Mouse (Mus musculus): ENCODE measurements around the gene Foxn2.

Foxn2 gene

DNA sequence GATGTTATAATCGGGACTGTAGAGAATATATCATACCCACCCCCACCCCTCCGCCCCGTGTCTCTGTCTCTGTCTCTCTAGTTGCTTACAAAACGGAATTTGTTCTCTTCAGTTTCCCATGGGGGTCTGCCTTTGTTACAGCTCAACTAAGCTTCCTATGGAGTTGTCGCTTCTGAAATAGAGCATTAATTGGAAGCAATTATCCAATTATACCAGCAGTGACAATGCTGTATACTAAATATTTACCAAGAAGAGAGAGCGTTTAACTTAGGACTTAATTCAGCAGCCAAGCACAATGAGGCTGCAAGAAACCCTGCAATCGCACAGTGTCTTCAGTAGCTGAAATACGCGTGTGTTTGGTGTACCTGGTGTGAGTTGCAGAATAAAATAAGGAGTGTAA is 53.0 kb downstream of the Foxn2 start:
- WGBS, result 63% methylated on average over 9 of the region's 9 CpGs

- 25% methylated on average over 14 of the region's 14 CpGs for WGBS
Measured at GRCm38 (mm10) chr17:88494121-88494771, 53.7 kb downstream of the Foxn2 start.

- WGBS, result 40% methylated on average over 10 of the region's 10 CpGs
Measured at GRCm38 (mm10) chr17:88494772-88495132, 54.2 kb downstream of the Foxn2 start.

DNA sequence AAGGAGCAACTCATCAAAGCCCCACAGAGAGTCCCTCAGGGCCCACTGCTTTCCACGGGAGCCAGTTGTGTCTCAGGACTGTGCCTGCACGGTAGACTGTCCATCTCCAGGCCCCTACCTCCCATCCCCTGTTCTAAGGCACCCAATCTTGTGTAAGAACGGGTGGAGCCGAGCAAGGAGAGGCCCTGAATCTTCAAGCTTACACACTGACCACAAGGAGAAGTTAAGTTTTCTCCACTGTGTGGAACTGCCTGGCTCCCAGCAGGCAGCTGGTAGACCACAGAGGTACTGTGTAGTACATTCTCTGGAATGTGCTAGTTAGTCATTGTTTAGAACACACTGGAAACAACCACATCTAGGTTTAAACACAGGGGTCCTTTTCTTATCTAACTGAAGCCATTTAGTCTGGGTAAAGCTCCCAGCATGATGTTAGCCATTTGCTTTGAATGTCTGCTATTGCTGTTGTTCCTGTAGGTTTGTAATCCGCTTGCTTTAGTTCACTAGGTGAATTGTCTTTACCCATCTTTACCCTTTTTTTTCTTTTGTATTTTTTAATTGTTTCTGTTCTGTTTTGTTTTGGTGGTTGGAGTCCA is 57.7 kb downstream of the Foxn2 start:
- 95% methylated on average over 5 of the region's 5 CpGs for WGBS

DNA sequence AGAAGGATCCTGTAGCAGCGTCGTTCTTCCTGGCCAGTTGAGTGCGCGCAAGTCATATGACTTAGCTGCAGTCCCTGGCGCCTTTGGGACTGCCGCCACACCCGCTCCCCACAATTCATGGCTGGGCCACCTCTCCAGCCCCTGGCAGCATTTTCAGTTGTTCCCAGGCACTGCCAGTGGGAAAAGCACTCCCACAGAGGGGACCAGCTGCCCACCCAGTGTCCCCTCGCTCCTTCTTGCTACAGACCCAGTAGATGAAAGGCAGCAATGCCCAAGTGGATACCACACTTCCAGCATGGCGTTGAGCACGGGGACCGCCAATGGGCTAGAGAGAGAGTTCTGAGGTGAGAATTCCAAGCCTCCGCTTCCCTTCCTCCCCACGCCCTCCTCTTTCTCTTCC is 63.5 kb downstream of the Foxn2 start:
- 91% methylated on average over 13 of the region's 13 CpGs for WGBS

DNA sequence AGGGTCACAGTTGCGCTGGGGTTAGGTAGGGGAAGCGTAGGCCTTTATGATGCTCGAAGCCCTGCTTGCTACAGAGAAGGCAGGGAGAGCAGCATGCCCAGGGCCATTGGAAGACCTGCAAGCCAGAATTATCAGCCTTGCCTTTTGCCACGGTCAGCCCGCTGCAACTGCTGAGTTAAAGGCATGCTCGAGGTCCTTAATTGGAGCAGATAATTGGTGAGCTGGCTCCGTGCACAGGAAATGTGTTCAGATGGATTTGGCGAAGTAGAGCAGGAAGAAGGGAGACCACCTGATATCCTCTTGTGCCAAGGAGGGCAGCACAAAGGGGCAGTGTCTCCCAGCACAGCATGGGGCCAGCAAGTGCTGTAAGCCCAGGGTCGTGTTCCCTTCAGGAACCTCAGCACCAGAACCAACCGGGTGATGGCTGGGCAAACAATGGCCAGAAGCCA is 64.8 kb downstream of the Foxn2 start:
- 58% methylated on average over 10 of the region's 10 CpGs for WGBS

DNA sequence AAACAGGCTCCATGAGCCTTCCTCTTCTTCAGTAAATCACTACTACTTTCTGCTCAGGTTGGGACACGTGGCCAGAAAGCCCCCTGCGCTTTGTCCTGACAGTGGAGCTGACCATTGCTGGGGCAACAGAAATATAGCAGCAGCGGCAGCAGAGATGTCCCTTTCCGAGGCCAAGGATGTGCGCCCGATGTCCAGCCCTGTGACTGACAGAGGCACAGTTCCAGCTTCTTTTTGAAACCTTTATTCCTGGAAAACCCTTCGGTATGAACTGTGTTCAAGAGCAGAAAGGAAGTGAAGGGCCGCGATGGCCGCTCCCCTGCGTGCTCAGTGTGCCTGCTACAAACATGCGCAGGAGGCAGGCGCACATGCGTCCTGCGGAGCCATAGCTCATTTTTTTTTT is 65.4 kb downstream of the Foxn2 start:
- WGBS, result 86% methylated on average over 15 of the region's 15 CpGs

DNA sequence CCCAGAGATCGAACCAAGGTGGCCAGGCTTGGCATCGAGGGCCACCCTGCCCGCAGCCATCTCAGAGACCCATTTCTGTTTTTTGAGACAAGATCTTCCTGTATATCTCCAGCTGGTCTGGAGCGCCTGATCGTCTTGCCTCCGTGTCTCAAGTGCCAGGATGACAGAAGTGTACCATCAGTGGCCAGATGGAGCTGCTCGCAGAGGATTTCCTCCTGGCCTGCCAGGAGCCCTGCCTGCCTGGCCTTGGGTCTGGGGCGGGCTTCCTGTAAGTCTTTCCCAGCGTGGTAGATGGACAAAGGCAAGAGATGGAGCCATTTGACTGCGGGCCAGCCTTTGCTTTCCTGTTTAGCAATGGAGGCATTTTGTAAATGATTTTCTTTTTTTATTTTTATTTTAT is 66.9 kb downstream of the Foxn2 start:
- WGBS, result 63% methylated on average over 10 of the region's 10 CpGs

- WGBS, result 60% methylated on average over 12 of the region's 12 CpGs
Measured at GRCm38 (mm10) chr17:88508846-88509508, 68.5 kb downstream of the Foxn2 start.

DNA sequence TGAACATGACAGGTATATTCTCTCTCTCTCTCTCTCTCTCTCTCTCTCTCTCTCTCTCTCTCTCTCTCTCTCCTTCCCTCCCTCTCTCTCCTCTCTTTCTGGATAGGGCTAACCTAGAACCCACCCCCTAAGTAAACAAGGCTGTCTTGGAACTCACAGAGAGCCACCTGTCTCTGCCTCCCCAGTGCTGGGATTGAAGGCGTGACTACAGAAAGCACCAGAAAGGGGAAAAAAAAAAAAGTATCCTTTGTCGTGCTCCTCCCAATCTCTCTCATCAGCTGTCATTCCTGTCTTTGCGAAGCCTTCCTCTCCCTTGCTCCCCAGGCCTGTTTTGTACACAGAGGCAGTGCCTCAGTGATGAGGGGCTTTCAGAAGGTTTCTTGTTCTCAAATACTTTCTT is 69.5 kb downstream of the Foxn2 start:
- 92% methylated on average over 3 of the region's 3 CpGs for WGBS

GRCm38 (mm10) chr17:88511095-88511551 is 70.6 kb downstream of the Foxn2 start:
- 22% methylated on average over 10 of the region's 10 CpGs for WGBS

DNA sequence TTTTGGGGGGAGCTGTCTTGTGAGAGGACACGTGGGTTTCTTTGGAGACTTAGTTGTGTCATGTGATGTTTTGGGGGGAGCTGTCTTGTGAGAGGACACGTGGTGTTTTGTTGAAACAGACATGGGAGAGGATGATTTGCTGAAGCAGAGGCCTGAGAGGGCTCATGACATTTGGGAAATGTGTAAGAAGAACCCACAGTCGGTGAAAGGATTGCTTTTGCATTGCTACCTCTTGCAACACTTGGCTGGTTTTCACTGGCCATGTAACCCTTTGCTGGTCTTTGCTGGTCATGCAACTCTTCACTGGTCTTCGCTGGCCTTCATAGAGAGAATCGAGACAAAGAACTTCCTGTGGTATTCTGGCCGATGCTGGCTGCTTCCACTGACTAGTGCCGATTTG is 76.0 kb downstream of the Foxn2 start:
- WGBS, result 67% methylated on average over 7 of the region's 7 CpGs

DNA sequence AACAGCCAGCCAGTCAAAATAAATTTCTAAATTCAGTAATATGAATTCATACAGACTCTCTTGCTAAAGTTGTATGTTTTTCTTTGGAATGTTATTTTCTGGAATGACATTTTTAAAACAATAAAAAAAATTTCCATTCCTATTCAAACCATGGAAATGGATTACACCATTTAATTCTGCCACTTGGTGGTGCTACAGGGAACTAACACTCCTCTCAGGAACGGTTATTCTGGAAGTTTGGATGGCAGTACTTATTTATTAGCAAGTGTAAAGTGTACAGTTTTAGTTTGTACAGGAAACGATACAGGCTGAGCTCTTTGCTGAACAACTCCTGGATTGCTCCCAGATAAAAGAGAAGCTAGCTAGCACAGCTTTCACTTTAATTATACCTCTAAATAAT is 87.3 kb downstream of the Foxn2 start:
- WGBS, result 1% methylated on average over 2 of the region's 2 CpGs

DNA sequence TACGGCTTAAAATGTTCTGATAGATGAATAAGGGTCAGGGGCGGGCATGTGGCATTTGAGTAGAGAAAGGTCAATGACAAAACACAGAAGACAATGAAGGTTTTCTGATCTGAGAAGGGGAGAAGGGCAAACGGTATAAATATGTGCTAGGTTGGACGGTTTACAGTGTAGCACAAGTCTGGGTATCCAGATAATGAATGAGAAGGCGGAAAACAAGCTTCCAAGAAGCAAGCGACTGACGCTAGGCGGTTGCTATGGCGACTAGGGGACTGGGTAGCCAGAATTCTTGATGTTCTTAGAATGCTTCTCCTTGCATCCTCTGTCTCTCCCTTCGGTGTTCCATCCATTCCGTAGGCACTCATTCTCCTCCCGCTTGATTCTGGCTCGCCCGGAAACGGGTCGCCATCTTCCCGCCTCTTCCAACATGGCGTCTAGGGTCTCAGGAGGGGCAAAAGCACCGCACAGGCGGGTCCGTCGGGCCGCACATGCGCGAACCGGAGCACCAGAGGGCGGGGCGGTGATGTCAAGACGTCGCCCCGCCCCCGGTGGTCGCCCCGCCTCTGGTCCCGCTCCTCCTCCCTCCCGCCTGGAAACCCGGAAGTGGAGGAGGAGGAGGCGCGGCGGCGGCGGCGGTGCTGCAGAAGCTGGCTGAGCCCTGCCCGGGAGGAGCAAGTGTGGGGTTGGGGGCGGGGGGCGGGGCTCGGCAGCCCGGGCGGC is 89.2 kb downstream of the Foxn2 start, which contains the start of gene Ppp1r21:
Gene Ppp1r21 (plus strand): TSS at position 600 of the 717 bp plus-strand sequence.
- 4% methylated on average over 49 of the region's 49 CpGs for WGBS

- 1% methylated on average over 14 of the region's 14 CpGs for WGBS
Measured at GRCm38 (mm10) chr17:88530236-88530619, 89.7 kb downstream of the Foxn2 start.

GRCm38 (mm10) chr17:88530667-88531066 is 90.2 kb downstream of the Foxn2 start:
- 3% methylated on average over 11 of the region's 11 CpGs for WGBS

DNA sequence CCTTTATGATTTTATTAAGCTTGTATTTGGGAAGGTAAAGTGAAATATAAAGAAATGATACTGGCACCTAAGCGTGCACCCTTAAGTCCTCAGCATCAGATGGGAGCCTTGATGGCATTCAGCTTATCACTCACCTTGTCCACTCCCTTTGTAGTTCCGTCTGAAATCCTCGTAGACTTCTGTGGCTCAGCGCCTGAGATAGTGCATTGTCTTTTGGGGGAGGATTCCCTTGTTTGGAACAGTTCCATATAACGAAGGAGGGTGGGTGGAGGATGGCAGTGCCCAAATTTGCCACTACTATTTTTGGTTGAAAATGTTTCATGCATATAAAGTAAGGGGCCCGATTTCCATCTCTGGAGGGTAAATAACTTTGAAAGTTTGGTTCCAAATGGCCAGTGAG is 90.7 kb downstream of the Foxn2 start:
- WGBS, result 28% methylated on average over 6 of the region's 6 CpGs

- 94% methylated on average over 8 of the region's 8 CpGs for WGBS
Measured at GRCm38 (mm10) chr17:88537842-88538430, 97.4 kb downstream of the Foxn2 start.
